Mouse (Mus musculus) limb, embryonic 12.5 days (tissue): ENCODE data around the gene Mucl3. TPM values are rescaled to one million over a fixed set of nuclear protein-coding genes. Genes with fewer than 3 reads are reported as not detected.
A peak's percentile ranks its signal among the peaks of the same experiment; 100 is the strongest.

Source experiments
- ATAC-seq: fragments of 200-750 bp; cut with Nextera tagmentation; 2 replicates; pipeline ENCODE4 v1.8.0; 2017; ENCODE audit warnings: low read depth, moderate TSS enrichment; ENCODE audit not compliant: insufficient number of reproducible peaks, insufficient read depth, low FRiP score, low TSS enrichment
- H3K27ac ChIP-seq: fragments of 300-500 bp; sonication (generic); 2 replicates; pipeline ENCODE4 v1.5.1; 2016; ENCODE audit warnings: mild to moderate bottlenecking, moderate library complexity
- H3K27me3 ChIP-seq: fragments of 300-500 bp; sonication (generic); 2 replicates; pipeline ENCODE4 v1.6.1; 2016; ENCODE audit warnings: mild to moderate bottlenecking, moderate library complexity
- H3K36me3 ChIP-seq: fragments of 300-500 bp; sonication (generic); 2 replicates; pipeline ENCODE4 v1.6.1; 2016; ENCODE audit warnings: mild to moderate bottlenecking, moderate library complexity
- H3K4me1 ChIP-seq: fragments of 300-500 bp; sonication (generic); replicated peaks from 2 replicates; pipeline ENCODE4 v1.6.1; 2016
- H3K4me2 ChIP-seq: fragments of 300-500 bp; sonication (generic); 2 replicates; pipeline ENCODE4 v1.6.1; 2016; ENCODE audit warnings: mild to moderate bottlenecking, moderate library complexity
- H3K4me3 ChIP-seq: fragments of 300-500 bp; sonication (generic); replicated peaks from 2 replicates; pipeline ENCODE4 v1.5.1; 2016; ENCODE audit warnings: mild to moderate bottlenecking
- H3K9ac ChIP-seq: fragments of 300-500 bp; sonication (generic); replicated peaks from 2 replicates; pipeline ENCODE4 v1.6.1; 2016; ENCODE audit warnings: mild to moderate bottlenecking, moderate library complexity
- H3K9me3 ChIP-seq: fragments of 300-500 bp; sonication (generic); 2 replicates; pipeline ENCODE4 v1.6.1; 2016; ENCODE audit warnings: mild to moderate bottlenecking, moderate library complexity
- WGBS: fragments of 180-500 bp; shearing (Covaris S2); methylation state at CpG from one replicate; pipeline ENCODE4 v1.1.7; 2016; 5-methylcytosine and 5-hydroxymethylcytosine counted together
- polyA plus RNA-seq: library from polyadenylated mRNA; unstranded; fragments of >200 nt; fragmentation: Nextera tagmentation; extraction: Ambion mirVana; gene quantifications from 2 replicates; pipeline ENCODE4 v1.2.1, GENCODE M21; 2016

The Mucl3 gene
- 0.08 and 0.10 TPM in 2 replicates for polyA plus RNA-seq

DNA sequence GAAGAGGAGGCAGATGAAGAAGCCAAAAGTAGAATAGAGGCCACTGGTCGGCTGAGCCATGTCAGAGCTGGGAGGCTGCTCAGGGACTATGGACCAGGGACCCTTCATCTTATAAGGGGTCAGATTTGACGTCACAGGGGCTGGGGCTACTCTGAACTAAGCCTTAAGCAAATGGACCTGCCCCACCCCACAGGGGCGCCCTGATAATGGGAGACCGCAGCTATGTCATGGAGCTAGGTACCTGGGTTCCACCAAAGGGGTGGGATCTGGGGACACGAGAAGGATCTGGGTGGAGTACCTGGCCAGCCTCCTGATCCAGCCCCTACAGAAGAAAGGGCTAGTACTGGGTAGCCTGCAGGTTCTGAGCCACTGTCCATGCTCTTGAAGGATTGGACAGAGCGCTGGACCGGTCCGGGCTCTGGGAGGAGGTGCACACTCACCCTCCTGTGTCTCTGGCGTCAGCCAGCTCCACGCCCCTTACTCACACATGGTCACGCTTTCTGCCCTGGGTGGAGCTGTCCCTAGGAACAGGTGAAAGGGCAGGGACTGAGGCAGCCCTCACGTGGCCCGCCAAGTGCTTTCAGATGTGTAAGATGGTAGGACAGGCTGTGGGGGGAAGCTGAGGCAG is at the start of gene Mucl3:
Gene Mucl3, minus strand, starts transcription at position 87 of the 628 bp plus-strand sequence.
- WGBS = 72% methylated on average over 13 of the region's 13 CpGs

GRCm38 (mm10) chr17:35692368-35692767 is 48.9 kb upstream of the Mucl3 start:
- H3K36me3 ChIP-seq = peaks cover 76% of the 10 kb centered on the region
- H3K27me3 ChIP-seq = peaks cover under 1% of the 10 kb centered on the region; the same call in 1 of the 2 replicates
- H3K9ac ChIP-seq = no peak overlapping the region
- 80% methylated on average over 4 of the region's 4 CpGs for WGBS
- H3K4me2 ChIP-seq = no peak overlapping the region
- ATAC-seq = no peak
- peaks cover 8% of the 10 kb centered on the region; the same call in 1 of the 2 replicates for H3K9me3 ChIP-seq
- no peak overlapping the region for H3K27ac ChIP-seq
- H3K4me3 ChIP-seq = no peak overlapping the region
- peaks cover 3% of the 10 kb centered on the region for H3K4me1 ChIP-seq

More for the DNA sequence above, at the start of gene Mucl3:
- Histone ChIP-seq H3K27me3 (peaks cover 16% of the 10 kb centered on the region), H3K9ac (no peak within 1 kb of the TSS), H3K4me2 (no peak within 1 kb of the TSS), H3K27ac (no peak within 1 kb of the TSS), H3K4me3 (no peak within 1 kb of the TSS), H3K9me3 (no peaks in the 10 kb centered on the region), H3K36me3 (no peaks in the 10 kb centered on the region), H3K4me1 (no peaks in the 10 kb centered on the region)
- ATAC-seq = no peak

DNA sequence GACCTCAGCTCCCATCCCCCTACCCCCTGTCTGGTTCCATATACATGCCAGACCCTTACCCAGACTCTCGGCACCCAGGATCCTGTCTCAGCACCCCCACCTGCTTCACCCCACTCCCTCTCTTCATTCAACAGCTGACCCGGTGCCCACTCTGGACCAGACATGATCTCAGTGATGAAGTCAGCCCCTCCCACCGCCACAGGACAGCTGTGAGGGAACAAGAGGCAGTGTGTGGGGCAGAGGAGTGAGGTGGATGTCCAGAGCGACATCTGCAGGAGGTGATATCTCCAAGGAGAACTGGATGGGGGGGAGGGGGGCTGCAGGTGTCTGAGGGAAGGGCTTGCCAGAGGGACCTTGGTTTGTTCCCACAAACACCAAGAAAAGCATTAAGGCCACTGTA is 48.3 kb upstream of the Mucl3 start:
- no peak overlapping the region for H3K9ac ChIP-seq
- ATAC-seq = no peak
- peaks cover 8% of the 10 kb centered on the region; the same call in 1 of the 2 replicates for H3K9me3 ChIP-seq
- H3K4me1 ChIP-seq = no peaks in the 10 kb centered on the region
- 85% methylated on average over 4 of the region's 4 CpGs for WGBS
- peaks cover 82% of the 10 kb centered on the region for H3K36me3 ChIP-seq
- H3K27me3 ChIP-seq = no peaks in the 10 kb centered on the region; the same call in 1 of the 2 replicates
- no peak overlapping the region for H3K4me3 ChIP-seq
- H3K27ac ChIP-seq = no peak overlapping the region
- no peak overlapping the region for H3K4me2 ChIP-seq

- H3K27me3 ChIP-seq = no peaks in the 10 kb centered on the region; the same call in 1 of the 2 replicates
- peaks cover 2% of the 10 kb centered on the region; the same call in 1 of the 2 replicates for H3K9me3 ChIP-seq
- ATAC-seq = no peak
- WGBS = 90% methylated on average over 18 of the region's 18 CpGs
- H3K4me2 ChIP-seq = no peak overlapping the region
- H3K36me3 ChIP-seq = peaks cover 90% of the 10 kb centered on the region
- H3K9ac ChIP-seq = no peak overlapping the region
- H3K27ac ChIP-seq = no peak overlapping the region
- no peaks in the 10 kb centered on the region for H3K4me1 ChIP-seq
- no peak overlapping the region for H3K4me3 ChIP-seq
These were observed 46.6 kb upstream of the Mucl3 start for GRCm38 (mm10) chr17:35689936-35690645.

- H3K4me3 ChIP-seq = no peak overlapping the region
- no peak overlapping the region for H3K4me2 ChIP-seq
- no peaks in the 10 kb centered on the region for H3K9me3 ChIP-seq
- ATAC-seq = no peak
- WGBS = 79% methylated on average over 25 of the region's 25 CpGs
- H3K4me1 ChIP-seq = no peaks in the 10 kb centered on the region
- H3K27me3 ChIP-seq = no peaks in the 10 kb centered on the region; the same call in 1 of the 2 replicates
- no peak overlapping the region for H3K27ac ChIP-seq
- H3K36me3 ChIP-seq = peaks cover 97% of the 10 kb centered on the region
- no peak overlapping the region for H3K9ac ChIP-seq
These were observed 45.1 kb upstream of the Mucl3 start for GRCm38 (mm10) chr17:35688347-35689175.

- WGBS = 66% methylated on average over 9 of the region's 9 CpGs
- Histone ChIP-seq H3K4me1 (no peaks in the 10 kb centered on the region), H3K36me3 (peaks cover 89% of the 10 kb centered on the region), H3K4me2 (no peak overlapping the region), H3K9ac (no peak overlapping the region), H3K9me3 (no peaks in the 10 kb centered on the region), H3K4me3 (no peak overlapping the region), H3K27me3 (no peaks in the 10 kb centered on the region; the same call in 1 of the 2 replicates), H3K27ac (no peak overlapping the region)
- no peak for ATAC-seq
These were observed 41.6 kb upstream of the Mucl3 start for GRCm38 (mm10) chr17:35685061-35685460.

GRCm38 (mm10) chr17:35681986-35682385 is 38.5 kb upstream of the Mucl3 start:
- no peak overlapping the region for H3K4me3 ChIP-seq
- H3K27ac ChIP-seq = no peak overlapping the region
- no peak overlapping the region for H3K4me2 ChIP-seq
- ATAC-seq = no peak
- no peak overlapping the region for H3K9ac ChIP-seq
- H3K9me3 ChIP-seq = no peaks in the 10 kb centered on the region
- H3K27me3 ChIP-seq = no peaks in the 10 kb centered on the region; the same call in 1 of the 2 replicates
- no peaks in the 10 kb centered on the region for H3K4me1 ChIP-seq
- WGBS = 85% methylated on average over 13 of the region's 13 CpGs
- H3K36me3 ChIP-seq = peaks cover 58% of the 10 kb centered on the region

- no peak overlapping the region for H3K27ac ChIP-seq
- no peaks in the 10 kb centered on the region for H3K27me3 ChIP-seq
- no peaks in the 10 kb centered on the region for H3K9me3 ChIP-seq
- WGBS = 46% methylated on average over 6 of the region's 6 CpGs
- H3K4me1 ChIP-seq = no peaks in the 10 kb centered on the region
- H3K4me2 ChIP-seq = no peak overlapping the region
- peaks cover 44% of the 10 kb centered on the region for H3K36me3 ChIP-seq
- no peak overlapping the region for H3K4me3 ChIP-seq
- no peak overlapping the region for H3K9ac ChIP-seq
- no peak for ATAC-seq
These were observed 37.1 kb upstream of the Mucl3 start for GRCm38 (mm10) chr17:35680591-35680990.

GRCm38 (mm10) chr17:35673416-35674035 is 30.0 kb upstream of the Mucl3 start, which contains the start of gene Gtf2h4:
Gene Gtf2h4 (minus strand): TSS chr17:35673739.
- peak; percentile 93 for ATAC-seq
- WGBS = 3% methylated on average over 23 of the region's 23 CpGs
- peak within 1 kb of the TSS; percentile 35; the same call in 1 of the 2 replicates for H3K27ac ChIP-seq

DNA sequence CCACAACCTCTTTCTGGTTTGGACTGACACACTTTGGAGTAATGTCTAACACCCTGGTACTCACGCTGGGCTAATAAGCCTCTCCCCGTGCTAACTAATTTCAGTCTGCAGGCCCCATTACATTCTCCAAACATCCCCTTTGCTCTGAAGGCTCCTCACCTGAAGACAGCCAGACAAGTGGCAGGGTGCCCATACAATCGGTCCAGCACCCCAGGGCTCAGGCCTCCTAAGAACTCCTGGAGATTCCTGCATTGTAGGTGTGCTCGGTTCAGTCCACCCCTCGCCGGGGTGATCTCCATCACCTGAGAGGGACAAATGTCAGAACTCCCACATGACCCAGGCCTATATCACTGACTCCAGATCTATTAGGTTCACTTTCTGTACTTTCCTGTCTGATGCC is 29.0 kb upstream of the Mucl3 start:
- Histone ChIP-seq H3K9me3 (no peaks in the 10 kb centered on the region), H3K9ac (no peak overlapping the region; the same call in 1 of the 2 replicates), H3K27me3 (no peaks in the 10 kb centered on the region), H3K36me3 (peaks cover 24% of the 10 kb centered on the region; the same call in 1 of the 2 replicates), H3K4me3 (peak overlapping the region; percentile 72), H3K27ac (no peak overlapping the region), H3K4me2 (peak overlapping the region; percentile 91), H3K4me1 (peaks cover 14% of the 10 kb centered on the region)
- no peak for ATAC-seq
- 91% methylated on average over 6 of the region's 6 CpGs for WGBS

More at GRCm38 (mm10) chr17:35673416-35674035, 30.0 kb upstream of the Mucl3 start, which contains the start of gene Gtf2h4:
- Histone ChIP-seq H3K4me2 (peak within 1 kb of the TSS; percentile 91), H3K9me3 (no peaks in the 10 kb centered on the region), H3K36me3 (peaks cover 24% of the 10 kb centered on the region; the same call in 1 of the 2 replicates), H3K4me3 (peak within 1 kb of the TSS; percentile 72), H3K9ac (peak within 1 kb of the TSS; percentile 81), H3K27me3 (no peaks in the 10 kb centered on the region), H3K4me1 (peaks cover 8% of the 10 kb centered on the region)
